Mouse (Mus musculus) neural tube, embryonic 10.5 days (tissue): ENCODE data around the gene Bend7.

Experiments
- DNase-seq: peaks from one replicate; pipeline ENCODE4 v3.0.0-alpha.2; 2017; ENCODE audit warnings: low spot score; ENCODE audit errors: extremely low spot score

Bend7 gene

GRCm38 (mm10) chr2:4782401-4782800 is 64.8 kb downstream of the Bend7 start:
- DNase-seq = no peak

- no peak for DNase-seq
Measured at GRCm38 (mm10) chr2:4782809-4783641, 65.4 kb downstream of the Bend7 start.

GRCm38 (mm10) chr2:4784012-4784411 is 66.4 kb downstream of the Bend7 start:
- no peak for DNase-seq

- DNase-seq = no peak
Measured at GRCm38 (mm10) chr2:4785016-4785415, 67.4 kb downstream of the Bend7 start.

GRCm38 (mm10) chr2:4787223-4787622 is 69.6 kb downstream of the Bend7 start:
- DNase-seq = no peak

GRCm38 (mm10) chr2:4791646-4792045 is 74.0 kb downstream of the Bend7 start:
- no peak for DNase-seq

GRCm38 (mm10) chr2:4792554-4792953 is 74.9 kb downstream of the Bend7 start:
- DNase-seq = no peak

GRCm38 (mm10) chr2:4802395-4803176 is 85.0 kb downstream of the Bend7 start:
- DNase-seq = no peak

- no peak for DNase-seq
Measured at GRCm38 (mm10) chr2:4816308-4816707, 98.7 kb downstream of the Bend7 start.

GRCm38 (mm10) chr2:4817678-4818077 is 100.0 kb downstream of the Bend7 start:
- peak; percentile 23 for DNase-seq

- DNase-seq = no peak
Measured at GRCm38 (mm10) chr2:4820230-4820629, 102.6 kb downstream of the Bend7 start.

GRCm38 (mm10) chr2:4824067-4824466 is 106.4 kb downstream of the Bend7 start:
- no peak for DNase-seq

GRCm38 (mm10) chr2:4828032-4828431 is 110.4 kb downstream of the Bend7 start:
- no peak for DNase-seq

- DNase-seq = no peak
Measured at GRCm38 (mm10) chr2:4828446-4828997, 110.9 kb downstream of the Bend7 start.

GRCm38 (mm10) chr2:4829007-4829406 is 111.4 kb downstream of the Bend7 start:
- DNase-seq = no peak

- DNase-seq = no peak
Measured at GRCm38 (mm10) chr2:4829489-4830065, 111.9 kb downstream of the Bend7 start.

- no peak for DNase-seq
Measured at GRCm38 (mm10) chr2:4831493-4831892, 113.9 kb downstream of the Bend7 start.

GRCm38 (mm10) chr2:4832166-4832565 is 114.5 kb downstream of the Bend7 start:
- DNase-seq = no peak

GRCm38 (mm10) chr2:4849449-4849848 is 131.8 kb downstream of the Bend7 start:
- no peak for DNase-seq
